In the genomic region with DNA sequence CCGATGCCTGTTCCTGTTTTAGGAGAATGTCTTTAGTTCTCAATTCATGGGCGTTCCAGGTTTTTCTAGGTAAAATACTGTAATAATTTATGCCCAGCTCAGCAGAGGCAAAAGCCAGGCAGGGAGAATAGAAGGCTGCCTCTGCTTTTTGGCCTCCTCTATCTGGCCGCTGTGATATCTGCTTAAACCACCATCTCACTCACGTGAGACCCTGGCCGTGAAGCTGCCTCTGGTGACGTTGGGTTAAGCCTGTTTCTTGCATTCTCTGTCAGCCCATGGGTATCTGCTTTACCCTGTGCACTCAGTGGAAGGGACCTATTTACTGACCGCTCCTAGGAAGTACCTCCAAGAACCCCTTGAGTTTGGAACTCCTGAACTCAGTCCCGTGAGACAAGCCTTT, we compare ENCODE assay signal across 19 mouse cellular contexts.
A peak's percentile ranks its signal among the peaks of the same experiment; 100 is the strongest.
DNase-seq lines count a peak whose midpoint lies in the region; ATAC-seq lines count a peak whose summit lies in the region.
"Had no signal": no experiment of that assay in that cellular context is flagged by ENCODE, and none has a peak within 500 bp of the region (broad histone marks: within the 10 kb centered on the region; RNA-seq: fewer than 3 reads in every experiment).

No protein-coding gene starts in this region.

- no peak overlapping the region for H3K4me2 ChIP-seq in embryonic facial prominence, embryonic 13.5 days
- H3K4me2 ChIP-seq in embryonic facial prominence, embryonic 15.5 days (replicated peaks): no peak overlapping the region
- no peak overlapping the region for H3K4me2 ChIP-seq in limb, embryonic 13.5 days (replicated peaks)
- H3K4me2 ChIP-seq: heart, embryonic 11.5 days; hindbrain, embryonic 13.5 days had no signal

- H3K27ac ChIP-seq in heart, embryonic 10.5 days: no peak overlapping the region
- H3K27ac ChIP-seq in embryonic facial prominence, embryonic 13.5 days: peak overlapping the region; percentile 86
- H3K27ac ChIP-seq in embryonic facial prominence, embryonic 15.5 days (replicated peaks): peak overlapping the region; percentile 83
- H3K27ac ChIP-seq in limb, embryonic 13.5 days: peak overlapping the region; percentile 86
- H3K27ac ChIP-seq: hindbrain, embryonic 13.5 days; hindbrain, postnatal 0 days had no signal

- no peak for ATAC-seq in embryonic facial prominence, embryonic 13.5 days (ENCODE audit: insufficient number of reproducible peaks, insufficient read depth, low FRiP score, low TSS enrichment, low read depth)
- no peak for ATAC-seq in embryonic facial prominence, embryonic 15.5 days (ENCODE audit: insufficient number of reproducible peaks, low FRiP score, low TSS enrichment, low read depth)
- ATAC-seq in limb, embryonic 13.5 days (ENCODE audit: low FRiP score, low read depth): no peak
- ATAC-seq in megakaryocyte, adult 5-6 weeks (ENCODE audit: poor library complexity, severe bottlenecking): no peak
- ATAC-seq: activated CD4-positive, CD25-positive, alpha-beta regulatory T cell, adult 4 months; forebrain, embryonic 16.5 days; hindbrain, postnatal 0 days; Patski had no signal

- no peak overlapping the region for H3K4me3 ChIP-seq in heart, embryonic 10.5 days
- no peak overlapping the region for H3K4me3 ChIP-seq in embryonic facial prominence, embryonic 13.5 days
- no peak overlapping the region for H3K4me3 ChIP-seq in embryonic facial prominence, embryonic 15.5 days (replicated peaks)
- H3K4me3 ChIP-seq in limb, embryonic 13.5 days: no peak overlapping the region
- H3K4me3 ChIP-seq: hindbrain, embryonic 13.5 days had no signal

- no peak overlapping the region for H3K9ac ChIP-seq in embryonic facial prominence, embryonic 13.5 days
- no peak overlapping the region for H3K9ac ChIP-seq in embryonic facial prominence, embryonic 15.5 days
- no peak overlapping the region for H3K9ac ChIP-seq in limb, embryonic 13.5 days
- H3K9ac ChIP-seq: hindbrain, embryonic 13.5 days had no signal

- no peaks in the 10 kb centered on the region for H3K27me3 ChIP-seq in heart, embryonic 10.5 days (ENCODE audit: insufficient read depth, poor library complexity, severe bottlenecking)
- no peaks in the 10 kb centered on the region for H3K27me3 ChIP-seq in embryonic facial prominence, embryonic 13.5 days
- H3K27me3 ChIP-seq in embryonic facial prominence, embryonic 15.5 days: no peaks in the 10 kb centered on the region
- no peaks in the 10 kb centered on the region for H3K27me3 ChIP-seq in limb, embryonic 13.5 days
- H3K27me3 ChIP-seq: hindbrain, embryonic 13.5 days had no signal

- peak; percentile 64 for DNase-seq in heart, embryonic 10.5 days (ENCODE audit: low spot score)
- DNase-seq in heart, adult 8-10 months (ENCODE audit: low spot score): no peak
- DNase-seq in kidney, adult 18-20 months: no peak
- no peak for DNase-seq in left cerebral cortex, adult 18-20 months (ENCODE audit: low spot score in 2 of 2)
- DNase-seq: adrenal gland, postnatal 14 days; cerebellum, adult 18-20 months; cerebellum, adult 9-11 months; gastrocnemius, postnatal 10 days; kidney, adult 11 months had no signal

- H3K4me1 ChIP-seq in heart, embryonic 10.5 days: peaks cover 37% of the 10 kb centered on the region
- H3K4me1 ChIP-seq in embryonic facial prominence, embryonic 13.5 days: peaks cover 21% of the 10 kb centered on the region
- peaks cover 21% of the 10 kb centered on the region for H3K4me1 ChIP-seq in embryonic facial prominence, embryonic 15.5 days
- H3K4me1 ChIP-seq in limb, embryonic 13.5 days: peaks cover 21% of the 10 kb centered on the region
- H3K4me1 ChIP-seq: hindbrain, embryonic 13.5 days had no signal

- 76% methylated on average over 8 of the region's 8 CpGs for WGBS in heart, embryonic 10.5 days
- 79% methylated on average over 8 of the region's 8 CpGs for whole genome bisulfite sequencing in embryonic facial prominence, embryonic 13.5 days
- 72% methylated on average over 8 of the region's 8 CpGs for WGBS in embryonic facial prominence, embryonic 15.5 days
- WGBS in limb, embryonic 13.5 days: 73% methylated on average over 8 of the region's 8 CpGs

- H3K9me3 ChIP-seq in heart, embryonic 10.5 days: no peaks in the 10 kb centered on the region
- H3K9me3 ChIP-seq in embryonic facial prominence, embryonic 13.5 days: no peaks in the 10 kb centered on the region
- H3K9me3 ChIP-seq in embryonic facial prominence, embryonic 15.5 days (replicated peaks): no peaks in the 10 kb centered on the region
- no peaks in the 10 kb centered on the region for H3K9me3 ChIP-seq in limb, embryonic 13.5 days
- H3K9me3 ChIP-seq: hindbrain, embryonic 13.5 days had no signal

- H3K36me3 ChIP-seq in heart, embryonic 10.5 days: no peaks in the 10 kb centered on the region
- 0 out of 2 replicates have a peak, but pooled peaks cover under 1% of the 10 kb centered on the region for H3K36me3 ChIP-seq in embryonic facial prominence, embryonic 13.5 days
- H3K36me3 ChIP-seq in embryonic facial prominence, embryonic 15.5 days: 0 out of 2 replicates have a peak, but pooled peaks cover 3% of the 10 kb centered on the region
- peaks cover 3% of the 10 kb centered on the region; the same call in 1 of the 2 replicates for H3K36me3 ChIP-seq in limb, embryonic 13.5 days
- H3K36me3 ChIP-seq: hindbrain, embryonic 13.5 days had no signal
